Mouse (Mus musculus): ENCODE measurements at regions not wholly inside any gene's neighbourhood (a gene's known extent, or its start where the extent isn't known, plus 50 kb on each side); places are given as distances from the start of the nearest gene placed in this dataset.

- H3K27ac ChIP-seq (ENCODE audit: insufficient read depth, low read depth), result no peak overlapping the region
- dilution Hi-C loops (cut with MboI; ENCODE audit: extremely low pct_ligation_motif_present, extremely low pct_unique_long_range_greater_than_20kb, low sequenced_read_pairs) (no loop called here), in situ Hi-C loops (cut with MboI; ENCODE audit: low pct_ligation_motif_present, low pct_unique_long_range_greater_than_20kb, low sequenced_read_pairs) (no loop called here)
- no peaks in the 10 kb centered on the region for H3K36me3 ChIP-seq (replicated peaks in 1 of 2; ENCODE audit: control insufficient read depth in 1 of 2, insufficient read depth in 1 of 2, low read length in 1 of 2)
- no peak for DNase-seq (ENCODE audit: extremely low read depth)
- no peak overlapping the region for H3K4me2 ChIP-seq (ENCODE audit: insufficient read depth, low read depth, poor library complexity, severe bottlenecking)
- TF ChIP-seq MXI1 (IDR thresholded peaks at IDR 0.05; ENCODE audit: low read depth, low read length) (no peak), ZMIZ1 (IDR thresholded peaks at IDR 0.05; ENCODE audit: low read depth, low read length) (no peak), RAD21 (IDR thresholded peaks at IDR 0.05; ENCODE audit: low read depth, low read length) (no peak), JUN (IDR thresholded peaks at IDR 0.05; ENCODE audit: insufficient read depth, low read depth, low read length) (no peak), ZNF384 (IDR thresholded peaks at IDR 0.05; ENCODE audit: low read depth, low read length) (no peak), TBP (conservative IDR thresholded peaks at IDR 0.05; ENCODE audit: low read depth, low read length) (no peak), MAZ (IDR thresholded peaks at IDR 0.05; ENCODE audit: low read depth, low read length) (no peak), CTCF (conservative IDR thresholded peaks at IDR 0.05 in 1 of 2, IDR thresholded peaks at IDR 0.05 in 1 of 2; ENCODE audit: low read depth in 2 of 2, low read length in 2 of 2) (no peak), CHD1 (IDR thresholded peaks at IDR 0.05; ENCODE audit: low read depth, low read length) (no peak), E2F4 (IDR thresholded peaks at IDR 0.05; ENCODE audit: insufficient replicate concordance, low read depth, low read length) (no peak), JUND (conservative IDR thresholded peaks at IDR 0.05; ENCODE audit: low read depth, low read length) (no peak), USF1 (IDR thresholded peaks at IDR 0.05; ENCODE audit: low read depth, low read length) (no peak), HCFC1 (IDR thresholded peaks at IDR 0.05; ENCODE audit: low read depth, low read length) (no peak), SIN3A (IDR thresholded peaks at IDR 0.05; ENCODE audit: low read length) (no peak), EP300 (IDR thresholded peaks at IDR 0.05; ENCODE audit: low read length) (no peak)
- H3K9me3 ChIP-seq (replicated peaks; ENCODE audit: low read length), result no peaks in the 10 kb centered on the region
- no peaks in the 10 kb centered on the region for H3K79me2 ChIP-seq (replicated peaks; ENCODE audit: control insufficient read depth, extremely low read depth, insufficient read depth, poor library complexity, severe bottlenecking)
- no peak overlapping the region for H3K9ac ChIP-seq (ENCODE audit: insufficient read depth, low read depth)
- H3K27me3 ChIP-seq (replicated peaks), result no peaks in the 10 kb centered on the region
- no peak overlapping the region for H3K4me3 ChIP-seq (replicated peaks in 1 of 3; ENCODE audit: low read depth in 2 of 3, low read length in 2 of 3, poor library complexity in 1 of 3)
- 0 out of 4 replicates have a peak, but pooled peaks cover 0 to 2% of the 10 kb centered on the region in 2 experiments for H3K4me1 ChIP-seq (ENCODE audit: control insufficient read depth in 1 of 2, insufficient read depth in 2 of 2)
These were observed 997.4 kb downstream of the 4930447A16Rik start for GRCm38 (mm10) chr15:38422741-38423140.

GRCm38 (mm10) chr15:38425506-38425905, 1000.2 kb downstream of the 4930447A16Rik start:
- H3K4me3 ChIP-seq (replicated peaks in 1 of 3; ENCODE audit: low read depth in 2 of 3, low read length in 2 of 3, poor library complexity in 1 of 3), result no peak overlapping the region
- H3K79me2 ChIP-seq (replicated peaks; ENCODE audit: control insufficient read depth, extremely low read depth, insufficient read depth, poor library complexity, severe bottlenecking), result no peaks in the 10 kb centered on the region
- no peak overlapping the region for H3K9ac ChIP-seq (ENCODE audit: insufficient read depth, low read depth)
- no peak overlapping the region for H3K27ac ChIP-seq (ENCODE audit: insufficient read depth, low read depth)
- H3K9me3 ChIP-seq (replicated peaks; ENCODE audit: low read length), result no peaks in the 10 kb centered on the region
- TF ChIP-seq JUND (conservative IDR thresholded peaks at IDR 0.05; ENCODE audit: low read depth, low read length), result no peak
- no peak for TF ChIP-seq CHD1 (IDR thresholded peaks at IDR 0.05; ENCODE audit: low read depth, low read length)
- TF ChIP-seq CTCF (conservative IDR thresholded peaks at IDR 0.05 in 1 of 2, IDR thresholded peaks at IDR 0.05 in 1 of 2; ENCODE audit: low read depth in 2 of 2, low read length in 2 of 2), result no peak
- no peak for TF ChIP-seq MEF2A (IDR thresholded peaks at IDR 0.05; ENCODE audit: borderline replicate concordance, low read depth, low read length)
- no peak for TF ChIP-seq NRF1 (IDR thresholded peaks at IDR 0.05; ENCODE audit: low read depth, low read length)
- TF ChIP-seq EP300 (IDR thresholded peaks at IDR 0.05; ENCODE audit: low read length), result no peak
- no peak for TF ChIP-seq CHD2 (IDR thresholded peaks at IDR 0.05; ENCODE audit: low read length)
- no peak for TF ChIP-seq ELF1 (IDR thresholded peaks at IDR 0.05; ENCODE audit: low read depth, low read length)
- TF ChIP-seq IRF4 (IDR thresholded peaks at IDR 0.05; ENCODE audit: low read depth, low read length), result no peak
- no peak for TF ChIP-seq JUN (IDR thresholded peaks at IDR 0.05; ENCODE audit: insufficient read depth, low read depth, low read length)
- TF ChIP-seq ZMIZ1 (IDR thresholded peaks at IDR 0.05; ENCODE audit: low read depth, low read length), result no peak
- TF ChIP-seq E2F4 (IDR thresholded peaks at IDR 0.05; ENCODE audit: insufficient replicate concordance, low read depth, low read length), result no peak
- TF ChIP-seq BHLHE40 (IDR thresholded peaks at IDR 0.05; ENCODE audit: low read depth, low read length), result no peak
- TF ChIP-seq MAZ (IDR thresholded peaks at IDR 0.05; ENCODE audit: low read depth, low read length), result no peak
- no peak for TF ChIP-seq HCFC1 (IDR thresholded peaks at IDR 0.05; ENCODE audit: low read depth, low read length)
- TF ChIP-seq RAD21 (IDR thresholded peaks at IDR 0.05; ENCODE audit: low read depth, low read length), result no peak
- no peak for TF ChIP-seq MXI1 (IDR thresholded peaks at IDR 0.05; ENCODE audit: low read depth, low read length)
- TF ChIP-seq SIN3A (IDR thresholded peaks at IDR 0.05; ENCODE audit: low read length), result no peak
- no peaks in the 10 kb centered on the region for H3K27me3 ChIP-seq (replicated peaks)
- dilution Hi-C loops (cut with MboI; ENCODE audit: extremely low pct_ligation_motif_present, extremely low pct_unique_long_range_greater_than_20kb, low sequenced_read_pairs), result no loop called here
- 0 out of 4 replicates have a peak, but pooled peaks cover 0 to 2% of the 10 kb centered on the region in 2 experiments for H3K4me1 ChIP-seq (ENCODE audit: control insufficient read depth in 1 of 2, insufficient read depth in 2 of 2)
- no peaks in the 10 kb centered on the region for H3K36me3 ChIP-seq (replicated peaks in 1 of 2; ENCODE audit: control insufficient read depth in 1 of 2, insufficient read depth in 1 of 2, low read length in 1 of 2)
- in situ Hi-C loops (cut with MboI; ENCODE audit: low pct_ligation_motif_present, low pct_unique_long_range_greater_than_20kb, low sequenced_read_pairs), result no loop called here
- no peak for DNase-seq (ENCODE audit: extremely low read depth)
- no peak overlapping the region for H3K4me2 ChIP-seq (ENCODE audit: insufficient read depth, low read depth, poor library complexity, severe bottlenecking)

Data from CH12.LX (cell line).